Mouse (Mus musculus) thymus, adult 2 months (tissue): Measurements from ENCODE around the gene Nelfa.

ENCODE experiments used
- CTCF ChIP-seq: fragments of 200-500 bp; IDR thresholded peaks from 2 replicates; pipeline ENCODE4 v1.5.1; 2012; ENCODE audit warnings: mild to moderate bottlenecking, control low read depth, low read length, moderate library complexity, borderline replicate concordance; ENCODE audit not compliant: control insufficient read depth, poor library complexity, insufficient read depth; ENCODE audit errors: extremely low read depth
- POLR2A ChIP-seq: fragments of 200-500 bp; IDR thresholded peaks from 2 replicates; pipeline ENCODE4 v1.6.1; 2012; ENCODE audit warnings: mild to moderate bottlenecking, low read length, control low read depth, moderate library complexity; ENCODE audit not compliant: control insufficient read depth, poor library complexity, insufficient read depth; ENCODE audit errors: extremely low read depth

GRCm38 (mm10) chr5:33897158-33897557 is 39.1 kb downstream of the Nelfa start:
- TF ChIP-seq CTCF (no peak), POLR2A (no peak)
